Mouse (Mus musculus) heart, postnatal 25 days (tissue): Measurements from ENCODE around the gene Slc3a1. TPM values are rescaled to one million over a fixed set of nuclear protein-coding genes. Genes with fewer than 3 reads are reported as not detected.

ENCODE experiments used
- DNase-seq: peaks from one replicate; pipeline ENCODE4 v3.0.0; 2022; ENCODE audit warnings: low spot score
- intact Hi-C: fragments of 180-260 bp; cut with DNase I; formaldehyde crosslinking; loops from one replicate; pipeline ENCODE4 v1.15.1; 2025
- total RNA-seq, 2 experiments: library from RNA; stranded (reverse); gene quantifications; 2 replicates each; pipeline ENCODE4 v1.2.3; 2021

Gene Slc3a1
- total RNA-seq: not detected

DNA sequence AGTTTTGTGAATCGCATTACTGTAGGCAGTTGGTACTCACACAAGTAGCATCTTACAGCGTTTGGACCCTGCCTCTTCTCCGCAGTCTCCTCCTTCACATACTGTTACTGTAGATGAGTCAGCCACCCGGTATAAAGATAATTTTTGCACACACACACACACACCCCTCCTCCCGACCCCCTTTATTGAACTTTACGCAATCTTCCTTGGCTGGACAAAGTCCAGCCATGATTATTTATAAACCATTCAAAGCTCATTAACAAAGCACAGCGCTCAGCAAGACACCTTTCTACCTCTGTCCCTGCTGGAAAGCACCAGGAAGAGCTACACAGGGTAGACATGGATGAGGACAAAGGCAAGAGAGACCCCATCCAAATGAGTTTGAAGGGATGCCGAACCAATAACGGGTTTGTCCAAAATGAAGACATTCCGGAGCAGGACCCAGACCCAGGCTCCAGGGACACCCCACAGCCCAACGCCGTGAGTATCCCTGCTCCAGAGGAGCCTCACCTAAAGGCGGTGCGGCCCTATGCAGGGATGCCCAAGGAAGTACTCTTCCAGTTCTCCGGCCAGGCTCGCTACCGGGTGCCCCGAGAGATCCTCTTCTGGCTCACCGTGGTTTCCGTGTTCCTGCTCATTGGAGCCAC, at the start of gene Slc3a1:
TSS of gene Slc3a1 (plus strand) at position 284 of the 647 bp plus-strand sequence.
- intact Hi-C loops: no loop called here
- DNase-seq: no peak

GRCm38 (mm10) chr17:84981721-84982120, 46.5 kb upstream of the Slc3a1 start:
- intact Hi-C loops: no loop called here
- no peak for DNase-seq

GRCm38 (mm10) chr17:84982735-84983134, 45.4 kb upstream of the Slc3a1 start:
- intact Hi-C loops: no loop called here
- DNase-seq: no peak

DNA sequence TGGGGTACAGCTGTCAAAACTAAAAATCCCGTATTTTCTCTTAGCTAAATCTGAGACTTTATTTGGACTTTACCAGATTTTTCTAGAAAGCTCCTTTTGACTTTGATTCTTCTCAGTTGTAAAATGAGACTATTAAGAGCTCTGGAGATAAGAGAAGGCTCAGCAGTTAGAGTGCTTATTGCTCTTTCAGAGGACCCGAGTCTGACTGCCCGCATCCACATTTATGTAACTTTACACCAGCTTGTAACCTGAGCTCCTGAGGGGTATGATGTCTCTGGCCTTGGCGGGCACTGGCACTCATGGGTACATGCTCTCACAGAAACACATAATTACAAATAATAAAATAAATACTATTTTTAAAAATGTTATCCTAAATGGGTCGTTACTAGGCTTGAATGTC, 41.8 kb upstream of the Slc3a1 start:
- no peak for DNase-seq
- intact Hi-C loops: no loop called here

- intact Hi-C loops: no loop called here
- DNase-seq: no peak
Observed at GRCm38 (mm10) chr17:84987834-84988410, 40.3 kb upstream of the Slc3a1 start.

DNA sequence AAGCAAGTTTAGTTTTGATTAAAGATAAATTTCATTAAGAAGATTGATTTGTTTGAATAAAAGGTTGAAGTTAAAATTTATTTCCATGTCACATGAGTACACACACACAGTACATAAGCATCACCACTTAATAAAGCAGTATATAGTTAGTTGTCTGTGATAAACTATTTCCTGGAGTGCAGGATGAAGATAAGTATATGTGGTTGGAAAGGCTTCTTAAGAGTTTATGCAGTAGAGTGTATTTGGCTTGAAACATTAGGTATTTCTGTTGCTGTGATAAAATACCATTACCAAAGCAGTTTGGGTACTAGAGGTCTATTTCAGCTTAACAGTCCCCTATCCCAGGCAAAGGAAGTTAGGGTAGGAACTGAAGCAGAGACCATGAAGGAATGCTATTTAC, 39.7 kb upstream of the Slc3a1 start:
- no peak for DNase-seq
- intact Hi-C loops: no loop called here

DNA sequence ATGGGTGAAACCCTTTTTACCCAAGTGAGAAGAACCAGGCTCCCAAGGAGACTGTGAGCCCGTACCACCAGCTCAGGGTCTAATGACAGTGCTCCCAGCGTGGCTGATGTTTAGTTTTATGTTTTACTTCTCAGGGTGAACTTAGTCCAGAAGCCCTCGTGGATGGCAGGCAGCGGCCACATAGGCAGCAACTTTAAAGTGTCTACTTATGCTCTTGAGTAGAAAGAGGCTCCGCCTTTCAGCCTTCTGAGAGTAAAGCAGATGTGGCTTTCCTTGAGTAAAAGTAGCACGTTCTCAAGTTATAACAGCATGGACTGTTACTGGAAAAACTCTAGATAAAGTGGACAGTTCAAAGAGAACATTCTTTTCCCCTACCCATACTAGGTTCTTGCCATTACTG, 32.3 kb upstream of the Slc3a1 start:
- intact Hi-C loops: loop anchor here (5.0 kb wide), 1 partner anchor 34 kb away; no protein-coding TSS in a partner anchor
- DNase-seq: no peak

GRCm38 (mm10) chr17:84997639-84998038, 30.5 kb upstream of the Slc3a1 start:
- DNase-seq: no peak
- intact Hi-C loops: loop anchor here (5.0 kb wide), 1 partner anchor 35 kb away; no protein-coding TSS in a partner anchor

GRCm38 (mm10) chr17:84999636-85000035, 28.5 kb upstream of the Slc3a1 start:
- intact Hi-C loops: loop anchor here (5.0 kb wide), 1 partner anchor 37 kb away; no protein-coding TSS in a partner anchor
- DNase-seq: no peak

DNA sequence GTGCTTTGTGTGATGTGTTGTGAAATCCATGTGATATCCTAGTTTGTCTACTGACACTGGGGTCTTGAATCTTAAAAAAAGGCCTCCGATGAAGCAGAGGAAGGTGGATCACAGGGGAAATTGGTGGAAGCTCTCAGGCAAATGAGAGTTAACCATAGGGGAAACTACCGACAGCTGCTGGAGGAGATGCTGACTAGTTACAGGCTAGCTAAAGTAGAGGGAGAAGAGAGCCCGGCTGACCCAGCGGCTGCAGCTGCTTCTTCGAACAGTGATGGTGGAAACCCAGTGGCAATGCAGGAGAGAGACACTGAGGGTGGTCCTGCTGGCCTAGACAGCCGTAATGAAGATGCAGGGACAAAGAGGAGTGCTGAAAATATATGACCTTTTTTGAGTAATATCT, 14.7 kb upstream of the Slc3a1 start:
- intact Hi-C loops: no loop called here

DNA sequence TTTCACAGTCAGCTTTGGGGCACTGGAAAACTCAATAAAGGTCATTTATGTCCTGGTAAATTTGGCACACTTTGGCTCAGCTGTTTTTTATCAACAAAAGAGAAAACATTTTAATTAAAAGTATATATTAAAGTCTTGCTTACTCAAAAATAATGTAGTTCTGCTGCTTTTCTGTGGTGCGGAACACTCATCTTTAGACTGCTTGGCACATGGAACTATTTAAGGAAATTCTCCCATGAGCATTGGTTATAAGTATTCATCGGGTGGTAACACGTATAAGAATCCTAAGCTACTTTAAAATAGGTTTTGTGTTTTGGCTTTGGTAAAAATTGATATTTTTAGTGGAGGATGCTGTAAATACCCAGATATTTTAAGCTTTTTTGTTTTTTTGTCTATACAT, 13.5 kb upstream of the Slc3a1 start:
- DNase-seq: no peak
- intact Hi-C loops: no loop called here

More for the DNA sequence above, 14.7 kb upstream of the Slc3a1 start:
- DNase-seq: no peak

DNA sequence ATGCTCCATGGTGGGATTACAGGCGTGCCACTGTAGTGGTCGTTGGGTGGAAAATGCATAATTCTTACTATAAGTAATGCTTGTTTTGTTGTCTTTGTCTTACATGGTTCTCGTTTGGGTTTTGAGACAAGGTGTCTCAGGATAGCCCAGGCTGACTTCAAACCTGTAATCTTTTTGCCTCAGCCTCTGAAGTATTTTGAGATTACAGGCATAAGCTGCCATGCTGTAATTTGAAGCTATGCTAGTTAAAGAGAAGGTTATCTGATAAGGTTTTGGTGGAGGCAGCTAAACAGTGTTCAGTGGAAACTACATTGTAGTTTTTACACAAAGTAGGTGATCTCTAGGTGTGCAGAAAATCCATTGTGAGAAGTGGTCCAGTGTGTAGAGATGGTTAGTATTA, 9.8 kb upstream of the Slc3a1 start:
- intact Hi-C loops: no loop called here
- no peak for DNase-seq

DNA sequence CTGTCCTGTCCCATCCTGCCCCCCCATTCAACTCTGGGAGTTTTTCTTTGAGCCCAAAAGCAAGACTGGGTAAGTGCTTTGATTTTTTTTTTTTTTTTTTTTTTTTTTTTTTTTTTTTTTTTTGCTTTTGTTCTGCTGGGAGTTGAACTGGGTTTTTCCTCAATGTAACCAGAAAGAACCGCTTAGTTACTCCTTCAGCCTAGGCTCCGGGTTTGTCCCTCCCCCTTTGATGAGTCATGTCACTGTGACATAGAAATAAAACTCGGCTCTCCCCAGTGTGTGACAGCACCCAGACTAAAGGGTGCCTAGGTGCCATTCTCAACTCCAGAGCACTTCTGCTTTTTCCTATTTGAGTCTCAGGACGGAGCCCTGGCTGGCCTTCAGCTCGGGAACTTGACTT, 9.4 kb upstream of the Slc3a1 start:
- no peak for DNase-seq
- intact Hi-C loops: no loop called here

DNA sequence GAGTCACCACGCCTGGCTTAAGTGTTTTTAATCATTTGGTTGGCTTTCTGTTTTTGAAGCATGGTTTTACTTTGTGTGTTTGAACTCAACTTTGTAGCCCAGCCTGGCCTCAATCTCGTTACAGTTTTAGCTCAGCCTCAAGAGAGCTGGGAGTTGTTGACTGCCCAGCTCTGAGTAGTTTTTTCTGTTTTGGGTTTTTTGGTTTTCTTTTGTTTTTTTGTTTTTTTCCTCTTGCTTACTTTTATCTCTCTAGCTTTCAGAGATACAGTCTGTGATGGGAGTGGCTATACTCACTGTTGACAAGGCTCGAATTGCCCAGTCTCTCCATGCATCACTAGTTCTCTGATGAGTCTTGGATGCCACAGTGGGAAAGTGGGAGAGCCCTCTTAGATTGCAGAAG, 7.8 kb upstream of the Slc3a1 start:
- intact Hi-C loops: loop anchor here (5.0 kb wide), 2 partner anchors 63 to 143 kb away; partner anchors contain the start of gene Ppm1b
- no peak for DNase-seq

DNA sequence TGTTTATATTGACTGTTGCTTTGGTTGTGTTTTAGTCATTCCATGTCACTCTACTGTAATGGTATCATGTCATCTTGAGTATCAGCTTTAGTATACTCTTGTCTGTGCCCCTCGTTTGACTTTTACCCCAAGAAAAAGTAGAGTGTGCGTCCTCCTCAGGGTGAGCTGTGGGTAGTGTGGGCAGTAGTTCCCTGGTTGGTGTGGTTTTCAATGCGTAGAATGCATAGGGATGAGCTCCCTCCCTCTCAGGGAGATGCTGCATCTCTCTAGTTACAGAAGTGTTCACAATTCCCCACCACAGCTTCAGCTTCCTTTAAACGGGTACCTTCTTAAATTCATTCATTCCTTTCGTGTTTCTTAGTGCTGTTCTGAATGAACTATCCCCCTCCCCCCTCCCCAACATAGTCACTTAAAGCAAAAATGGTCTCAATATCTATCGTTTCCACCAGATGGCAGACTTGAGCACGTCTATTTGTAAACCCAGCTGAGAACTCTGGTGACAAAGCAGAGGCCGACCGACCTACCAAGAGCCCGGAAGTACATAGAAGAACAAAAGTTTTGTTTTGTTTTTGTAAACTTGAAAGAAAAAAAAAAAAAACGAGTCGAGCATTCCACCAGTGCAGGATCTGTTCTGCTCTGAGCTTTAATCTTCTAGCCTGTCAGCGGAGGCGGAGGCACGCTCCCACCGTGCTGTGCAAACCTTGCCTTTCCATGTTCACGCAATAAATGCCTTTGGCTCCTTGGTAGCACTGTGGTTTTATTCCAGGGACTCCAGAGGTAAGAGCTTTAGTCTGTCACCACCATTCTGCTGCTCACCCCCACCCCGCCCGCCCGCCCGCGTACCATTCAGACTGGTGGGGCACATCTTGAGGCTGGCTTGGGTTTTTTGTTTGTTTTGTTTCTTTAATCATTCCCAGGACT, 4.7 kb upstream of the Slc3a1 start:
- intact Hi-C loops: loop anchor here (5.0 kb wide), 2 partner anchors 66 to 146 kb away; partner anchors contain the start of gene Ppm1b
- no peak for DNase-seq

GRCm38 (mm10) chr17:85024237-85024636, 3.9 kb upstream of the Slc3a1 start:
- no peak for DNase-seq
- intact Hi-C loops: loop anchor here (5.0 kb wide), 2 partner anchors 67 to 147 kb away; partner anchors contain the start of gene Ppm1b

GRCm38 (mm10) chr17:85025151-85025550, 3.0 kb upstream of the Slc3a1 start:
- intact Hi-C loops: no loop called here
- DNase-seq: no peak

- intact Hi-C loops: no loop called here
- DNase-seq: no peak
Observed at GRCm38 (mm10) chr17:85026436-85026835, 1.7 kb upstream of the Slc3a1 start.

- intact Hi-C loops: no loop called here
- no peak for DNase-seq
Observed at GRCm38 (mm10) chr17:85027247-85027646, 929 bp upstream of the Slc3a1 start.

DNA sequence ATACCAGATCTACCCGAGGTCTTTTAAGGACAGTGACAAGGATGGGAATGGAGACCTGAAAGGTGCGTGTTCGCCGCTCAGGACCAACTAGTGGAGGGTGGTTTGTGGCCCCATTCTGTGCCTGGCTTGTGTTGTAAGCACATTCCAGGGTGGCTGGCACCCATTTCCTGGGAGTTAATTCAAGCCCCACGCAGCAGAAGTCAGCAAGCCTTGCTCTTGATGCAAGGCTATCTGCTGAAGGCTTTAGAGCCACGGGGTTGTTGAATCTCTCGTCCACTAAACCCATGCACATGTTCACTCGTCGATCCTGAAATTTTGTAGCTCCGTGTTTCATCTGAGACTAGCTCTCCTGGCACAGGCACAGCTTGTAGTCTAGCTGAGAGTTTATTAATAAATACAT, 621 bp downstream of the Slc3a1 start:
- intact Hi-C loops: no loop called here
- DNase-seq: no peak

DNA sequence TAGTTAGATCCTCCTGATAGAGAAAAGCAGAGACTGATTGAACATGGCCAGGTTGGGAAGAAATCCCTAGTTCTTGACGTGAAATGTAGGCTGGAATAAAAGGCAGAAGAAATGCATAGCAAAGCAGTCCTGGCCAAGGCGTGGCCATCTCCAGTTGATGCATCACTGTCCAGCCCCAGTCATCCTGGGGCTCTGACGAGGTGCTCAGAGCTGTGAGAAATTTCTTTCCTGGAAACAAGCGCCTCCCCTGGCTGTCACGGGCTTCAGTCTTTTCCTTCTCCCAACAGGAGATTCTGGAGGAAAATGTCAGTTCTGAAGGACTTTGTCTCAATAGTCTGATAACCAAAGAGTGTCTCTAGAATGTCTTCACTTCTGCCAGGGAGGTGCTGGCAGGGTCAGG, 2.5 kb downstream of the Slc3a1 start:
- intact Hi-C loops: no loop called here
- DNase-seq: no peak
